Mouse (Mus musculus) layer of hippocampus, adult 9-10 months (tissue): ENCODE measurements around the gene Olfr283.
"Not testable (repeated sequence)": the region's sequence is repeated elsewhere in the genome, so short reads cannot be mapped to it uniquely, and the experiment has no call there.

Source experiments
- DNase-seq: peaks from one replicate; pipeline ENCODE4 v3.0.0; 2022; ENCODE audit warnings: low spot score

The Olfr283 gene

DNA sequence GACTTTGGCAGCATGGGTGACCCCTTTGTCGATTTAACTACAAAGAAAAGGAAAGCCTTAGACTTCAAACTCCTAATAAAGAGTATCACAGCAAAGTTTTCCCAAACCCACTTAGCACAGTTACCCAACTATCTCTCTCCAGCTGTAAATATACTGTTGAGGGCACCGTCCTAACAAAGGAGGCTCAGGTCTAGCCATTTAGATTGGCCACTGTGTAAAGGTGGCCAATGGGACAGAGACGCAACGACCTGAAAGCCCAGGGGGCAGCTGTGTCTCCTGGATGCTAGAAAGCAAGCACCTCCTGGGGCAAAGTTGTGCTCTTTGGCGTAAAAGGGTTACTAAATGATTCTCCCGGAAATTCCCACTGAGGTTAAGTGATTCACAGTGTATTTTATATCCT, at the start of gene Olfr283:
Gene Olfr283 (minus strand): TSS at position 101 of the 400 bp plus-strand sequence.
- DNase-seq, result no peak

DNA sequence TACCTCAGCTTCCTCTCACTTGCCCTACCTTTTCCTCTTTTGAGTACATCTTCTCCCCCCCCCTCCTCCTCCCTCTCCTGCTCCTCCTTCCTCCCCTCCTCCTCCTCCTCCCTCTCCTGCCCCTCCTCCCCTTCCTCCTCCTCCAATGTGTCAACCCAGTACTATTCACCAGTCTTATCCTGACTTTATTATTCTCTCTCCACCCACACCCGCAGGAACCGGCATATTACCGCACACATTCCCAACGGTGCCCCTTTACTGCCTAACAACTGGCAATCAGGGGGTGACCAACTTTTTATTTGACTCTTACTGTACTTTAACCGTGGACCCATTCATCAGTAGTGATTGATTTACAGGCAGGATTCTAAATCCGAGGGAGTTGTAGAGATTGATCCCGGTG, 44.4 kb upstream of the Olfr283 start:
- DNase-seq, result no peak

DNA sequence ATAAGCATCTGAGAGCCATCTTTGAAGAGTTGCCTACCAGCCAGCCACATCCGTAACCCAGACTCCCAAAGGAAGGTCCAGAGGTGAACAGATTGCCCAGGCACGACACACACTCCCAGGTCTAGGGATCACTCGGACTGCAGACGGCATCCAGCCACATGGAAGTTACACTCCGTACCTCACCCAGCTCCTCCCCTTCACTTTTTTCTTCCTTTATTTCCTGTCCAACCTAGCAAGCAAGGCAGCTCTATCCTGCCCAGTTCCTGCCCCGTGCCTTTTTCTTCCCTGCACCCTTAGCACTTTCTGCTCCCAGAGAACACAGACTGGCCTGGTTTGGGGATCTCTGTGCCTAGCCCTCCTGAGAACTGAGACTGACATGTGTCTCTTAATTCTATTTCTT, 44.0 kb upstream of the Olfr283 start:
- no peak for DNase-seq

DNA sequence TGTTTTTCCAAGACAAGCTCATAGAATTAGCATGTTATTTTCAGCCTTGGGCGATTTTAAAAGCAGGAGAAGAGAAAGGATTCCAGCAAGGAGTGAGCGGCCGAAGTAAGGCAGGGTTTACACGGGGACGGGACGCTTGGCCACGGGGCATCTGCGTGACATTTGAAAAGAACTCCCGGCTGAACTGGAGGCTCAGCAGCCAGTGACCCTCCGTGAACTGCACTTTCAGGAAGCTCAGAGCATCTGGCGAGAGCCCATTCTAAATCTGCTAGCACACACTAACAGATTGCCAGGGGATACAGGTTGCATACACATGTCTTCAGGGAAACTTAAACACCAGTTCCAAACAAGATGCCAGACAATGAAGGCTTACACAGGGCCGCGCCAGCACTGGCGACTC, 43.6 kb upstream of the Olfr283 start:
- DNase-seq, result no peak

DNA sequence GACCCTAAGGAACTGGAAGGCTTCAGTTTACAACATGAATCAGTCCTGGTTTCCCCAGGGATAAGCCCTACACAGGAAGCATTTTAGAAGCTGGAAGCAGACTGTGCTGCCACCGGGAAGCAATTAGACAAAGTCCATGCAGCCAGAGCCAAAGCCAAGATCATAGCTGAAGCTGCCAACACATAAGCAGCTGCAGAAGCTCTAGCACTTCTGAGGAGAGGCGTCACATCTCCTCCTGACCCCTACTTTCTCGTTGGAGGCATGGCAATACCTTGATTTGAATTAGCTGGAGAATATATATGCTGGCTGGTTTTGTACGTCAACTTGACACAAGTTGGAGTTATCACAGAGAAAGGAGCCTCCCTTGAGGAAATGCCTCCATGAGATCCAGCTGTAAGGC, 40.2 kb upstream of the Olfr283 start:
- no peak for DNase-seq

DNA sequence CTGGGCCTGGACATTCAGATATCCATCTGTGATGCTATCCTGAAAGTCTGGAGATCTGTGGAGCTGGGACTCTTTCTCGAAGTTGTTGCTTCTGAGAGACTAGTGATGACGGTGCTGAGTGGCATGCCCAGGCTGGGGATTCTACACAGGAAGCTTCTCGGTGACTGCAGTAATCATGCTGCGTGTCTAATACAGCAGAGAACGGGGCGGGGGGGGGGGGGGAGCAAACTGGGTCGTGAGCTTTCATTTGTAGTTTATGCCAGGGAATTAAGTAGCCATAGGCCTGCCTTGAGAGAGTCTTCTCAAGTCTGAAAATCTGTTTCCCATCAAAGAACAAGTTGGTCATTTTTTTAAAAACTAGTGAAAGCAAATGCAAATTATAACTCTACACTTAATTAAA, 37.4 kb upstream of the Olfr283 start:
- no peak for DNase-seq

DNA sequence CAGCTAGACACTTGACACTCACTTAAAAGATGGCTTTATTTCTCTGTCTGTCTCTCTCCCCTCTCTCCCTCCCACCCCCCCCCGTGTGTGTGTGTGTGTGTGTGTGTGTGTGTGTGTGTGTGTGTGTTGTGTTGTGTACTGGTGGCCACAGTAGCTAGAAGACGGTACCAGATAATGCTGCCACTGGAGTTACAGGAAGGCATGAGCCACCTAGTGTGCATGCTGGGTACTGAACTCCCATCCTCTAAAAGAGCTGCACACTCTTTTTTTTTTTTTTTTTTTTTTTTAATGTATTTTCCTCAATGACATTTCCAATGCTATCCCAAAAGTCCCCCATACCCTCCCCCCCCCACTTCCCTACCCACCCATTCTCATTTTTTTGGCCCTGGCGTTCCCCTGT, 36.5 kb upstream of the Olfr283 start:
- not testable (repeated sequence) for DNase-seq

DNA sequence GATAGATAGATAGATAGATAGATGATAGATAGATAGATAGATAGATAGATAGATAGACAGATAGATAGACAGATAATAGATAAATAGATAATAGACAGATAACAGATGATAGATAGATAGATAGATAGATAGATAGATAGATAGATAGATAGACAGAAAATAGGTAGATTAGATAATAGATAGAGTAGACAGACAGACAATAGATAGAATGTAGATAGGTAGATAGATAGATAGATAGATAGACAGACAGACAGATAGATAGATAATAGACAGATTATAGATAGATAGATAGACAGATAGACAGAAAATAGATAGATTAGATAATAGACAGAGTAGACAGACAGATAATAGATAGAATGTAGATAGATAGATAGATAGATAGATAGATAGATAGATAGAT, 36.1 kb upstream of the Olfr283 start:
- not testable (repeated sequence) for DNase-seq

DNA sequence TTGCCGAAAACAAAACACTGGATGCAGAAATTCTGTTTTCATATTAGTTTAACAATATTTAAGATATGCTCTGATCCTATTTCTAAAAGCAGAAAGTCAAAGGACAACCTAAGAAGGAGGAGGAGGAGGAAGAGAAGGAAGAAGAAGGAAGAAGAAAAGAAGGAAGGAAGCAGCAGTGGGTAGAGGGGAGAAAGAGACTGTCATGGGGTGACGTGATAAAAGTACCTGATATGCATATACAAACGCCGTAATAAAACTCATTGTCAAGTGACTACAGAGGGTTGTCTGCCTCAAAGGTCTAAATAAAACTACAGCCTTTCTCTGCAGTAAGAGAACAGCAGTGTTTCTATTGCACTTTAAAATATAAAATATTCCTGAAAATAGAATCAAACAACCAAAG, 35.2 kb upstream of the Olfr283 start:
- no peak for DNase-seq

DNA sequence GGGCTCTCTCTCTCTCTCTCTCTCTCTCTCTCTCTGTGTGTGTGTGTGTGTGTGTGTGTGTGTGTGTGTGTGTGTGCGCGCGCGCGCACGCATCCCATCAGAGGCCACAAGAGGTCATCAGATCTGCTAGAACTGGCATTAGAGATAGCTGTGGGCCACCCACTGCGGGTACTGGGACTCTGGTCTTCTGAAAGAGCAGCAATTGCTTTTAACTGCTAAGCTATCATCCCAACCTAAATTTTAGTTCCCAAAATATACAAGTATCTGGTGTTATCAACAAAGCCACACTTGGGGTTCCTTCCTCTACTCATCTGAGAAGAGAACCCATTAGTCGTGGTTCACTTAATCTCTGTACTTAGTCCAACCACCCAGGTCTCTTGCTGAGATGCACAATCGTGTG, 29.5 kb upstream of the Olfr283 start:
- no peak for DNase-seq

DNA sequence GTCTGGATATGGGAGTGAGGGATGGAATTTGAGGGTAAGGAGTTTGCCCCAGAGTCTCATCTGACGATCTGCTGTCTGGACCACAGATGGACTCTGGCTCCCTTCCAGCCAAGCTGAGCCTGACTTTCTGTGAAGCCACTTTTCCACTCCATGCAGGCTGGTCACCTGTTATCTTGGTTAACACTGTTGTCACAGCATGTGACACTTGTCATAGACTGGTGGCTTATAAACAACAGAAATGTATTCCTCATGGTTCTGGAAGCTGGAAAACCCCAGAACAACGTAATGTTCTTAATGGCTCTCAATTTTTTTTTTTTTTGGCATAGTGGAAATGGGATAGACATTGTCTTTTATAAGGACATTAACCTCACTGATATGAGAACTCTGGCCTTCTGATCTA, 28.9 kb upstream of the Olfr283 start:
- no peak for DNase-seq

DNA sequence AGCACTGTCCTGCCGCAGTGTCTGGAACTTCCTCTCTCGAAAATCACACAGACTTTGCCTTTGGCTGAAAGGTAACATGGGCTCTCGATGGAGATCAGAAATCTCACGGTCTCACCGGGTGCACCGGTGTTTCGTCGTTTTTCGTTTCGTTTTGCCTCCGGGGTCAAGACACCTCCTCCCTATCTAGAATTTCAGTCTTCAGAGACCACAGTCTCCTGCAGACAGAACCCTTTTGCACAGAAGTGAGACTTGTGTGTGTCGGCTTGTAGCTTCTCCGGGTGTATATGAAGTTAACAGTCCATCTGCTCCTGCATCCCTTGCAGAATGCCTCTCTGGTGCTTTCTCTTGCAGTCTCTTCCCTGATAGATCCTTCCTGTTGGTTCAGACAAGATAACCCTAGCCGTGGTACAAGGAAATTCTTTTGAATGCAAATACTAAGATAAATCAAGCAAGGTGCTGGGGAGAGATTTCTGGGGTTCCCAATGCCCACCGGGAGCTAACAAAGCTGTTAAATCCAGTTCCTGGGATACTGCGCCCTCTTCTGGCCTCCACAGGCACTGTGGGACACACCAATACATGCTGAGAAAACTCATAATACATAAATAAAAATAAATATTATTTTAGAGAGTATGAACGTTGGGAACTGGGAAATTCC, 27.8 kb upstream of the Olfr283 start:
- no peak for DNase-seq

DNA sequence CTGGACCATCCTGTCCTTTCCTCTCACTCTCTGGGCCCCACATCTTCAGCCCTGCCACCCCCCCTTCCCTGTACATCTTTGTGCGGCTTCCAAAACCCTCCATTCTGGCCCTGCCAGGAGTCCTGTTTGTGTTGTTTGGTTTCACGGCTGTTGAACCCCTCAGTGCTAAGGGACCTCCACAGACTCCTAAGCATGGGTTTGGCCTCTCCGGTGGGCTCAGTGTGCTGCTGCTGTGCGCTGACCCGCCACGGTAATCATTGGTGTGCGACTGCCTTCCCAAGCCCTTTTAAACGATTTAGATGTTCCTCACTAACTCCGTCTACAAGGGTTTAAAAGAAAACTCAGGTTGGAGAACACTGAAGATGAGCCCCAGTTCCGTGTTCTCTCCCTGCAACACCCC, 21.6 kb upstream of the Olfr283 start:
- no peak for DNase-seq

DNA sequence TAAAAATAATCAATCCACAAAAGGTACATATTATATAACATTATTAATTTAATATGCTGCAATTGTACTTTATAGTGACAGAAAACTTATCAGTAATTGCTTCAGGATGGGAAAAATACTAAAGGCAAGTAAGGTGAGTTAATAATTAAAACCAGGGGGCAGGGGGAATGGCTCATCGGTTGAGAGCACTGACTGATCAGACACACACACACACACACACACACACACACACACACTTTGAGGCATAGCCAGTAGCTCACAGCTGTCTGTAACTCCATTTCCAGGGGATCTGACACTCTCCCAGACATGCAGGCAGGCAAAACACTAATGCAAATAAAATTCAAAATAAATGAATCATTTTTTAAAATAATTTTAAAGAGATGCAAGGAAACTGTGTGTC, 16.4 kb upstream of the Olfr283 start:
- DNase-seq, result no peak

DNA sequence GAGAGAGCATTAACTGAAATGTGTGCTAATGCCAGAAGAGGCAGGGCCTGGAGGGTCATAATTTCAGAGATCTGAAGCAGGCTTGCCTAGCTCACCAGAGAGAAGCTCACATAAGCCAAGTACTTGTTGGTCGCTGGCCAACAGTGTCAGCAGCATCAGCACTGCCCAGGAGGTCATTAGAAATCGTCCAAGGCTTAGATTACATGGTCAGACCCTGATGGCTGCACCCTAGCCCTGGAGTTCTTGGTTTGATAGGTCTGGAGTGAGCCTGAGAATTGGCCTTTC, 11.1 kb upstream of the Olfr283 start:
- DNase-seq, result no peak

DNA sequence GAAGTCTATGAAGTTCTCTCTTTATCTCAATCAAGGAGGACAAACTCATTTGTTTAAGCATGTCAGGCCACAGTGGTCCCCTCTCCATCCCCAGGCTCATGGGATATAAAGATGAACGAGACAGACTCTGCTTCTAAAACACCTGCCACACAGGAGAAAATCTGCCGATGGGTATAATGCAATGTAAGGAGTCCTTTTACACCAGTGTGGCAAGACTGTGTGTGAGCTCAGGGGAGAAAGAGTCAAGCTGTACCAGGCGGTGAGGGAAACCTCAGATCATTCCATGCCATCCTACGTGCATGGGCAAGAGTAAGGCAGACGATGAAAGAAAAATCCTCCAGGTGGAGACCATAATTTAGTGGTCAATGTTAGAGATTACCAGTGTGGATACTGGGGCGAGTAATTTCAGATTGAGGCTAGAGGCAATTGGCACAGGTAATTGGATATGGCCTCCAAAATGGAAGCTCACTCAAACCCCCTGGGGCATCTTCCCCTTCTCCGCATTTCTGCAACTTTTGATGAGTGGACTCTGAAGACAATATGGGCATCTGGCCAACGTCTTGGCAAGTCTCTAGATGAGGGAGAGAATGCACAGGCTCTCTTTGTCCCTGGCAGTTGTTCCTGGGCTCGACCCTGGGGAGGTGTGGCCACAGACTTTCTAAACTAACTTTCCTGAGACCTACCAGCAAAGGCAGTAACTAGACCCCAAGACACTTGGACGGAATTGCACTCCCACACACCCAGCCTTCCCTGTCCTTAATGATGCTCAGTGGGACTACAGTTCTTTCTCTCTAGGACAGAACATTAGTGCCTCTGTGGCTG, 10.5 kb upstream of the Olfr283 start:
- no peak for DNase-seq

DNA sequence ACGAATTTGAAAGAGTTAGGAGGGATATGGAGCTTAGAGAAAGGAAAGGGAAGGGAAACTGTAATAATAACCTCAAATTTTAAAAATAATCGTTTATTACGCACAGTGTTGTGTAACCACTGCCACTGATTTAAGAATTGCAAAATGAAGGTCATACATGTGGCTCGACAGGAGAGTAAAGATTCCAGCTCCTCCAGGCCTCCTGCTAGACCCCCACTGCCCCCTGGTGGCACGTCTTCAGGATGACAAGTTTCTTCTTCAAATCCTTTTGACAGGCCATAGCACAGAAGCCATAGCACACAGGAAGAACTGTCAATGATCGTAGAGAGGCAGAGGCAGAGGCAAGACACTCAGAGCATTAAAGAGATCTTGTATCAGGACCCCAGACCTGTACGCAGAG, 9.1 kb upstream of the Olfr283 start:
- DNase-seq, result peak; percentile 20

DNA sequence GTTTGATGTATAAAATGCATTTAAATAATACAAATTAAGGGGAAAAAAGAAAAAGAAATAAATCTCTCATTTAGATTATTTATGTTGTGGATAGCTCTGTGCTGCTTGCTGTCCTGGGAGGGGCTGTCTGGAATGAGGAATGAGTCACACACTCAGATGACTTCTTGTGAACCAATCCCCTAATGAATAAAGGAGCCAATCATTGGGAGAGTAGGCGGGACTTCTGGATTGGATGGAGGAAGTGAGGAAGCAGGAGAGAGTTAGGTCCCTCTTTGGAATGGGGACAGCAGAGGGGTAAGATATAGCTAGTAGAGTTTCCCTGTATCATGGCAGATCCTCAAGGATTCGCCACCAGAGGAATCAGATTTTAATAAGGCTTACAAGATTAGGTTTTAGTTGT, 6.9 kb upstream of the Olfr283 start:
- DNase-seq, result no peak

DNA sequence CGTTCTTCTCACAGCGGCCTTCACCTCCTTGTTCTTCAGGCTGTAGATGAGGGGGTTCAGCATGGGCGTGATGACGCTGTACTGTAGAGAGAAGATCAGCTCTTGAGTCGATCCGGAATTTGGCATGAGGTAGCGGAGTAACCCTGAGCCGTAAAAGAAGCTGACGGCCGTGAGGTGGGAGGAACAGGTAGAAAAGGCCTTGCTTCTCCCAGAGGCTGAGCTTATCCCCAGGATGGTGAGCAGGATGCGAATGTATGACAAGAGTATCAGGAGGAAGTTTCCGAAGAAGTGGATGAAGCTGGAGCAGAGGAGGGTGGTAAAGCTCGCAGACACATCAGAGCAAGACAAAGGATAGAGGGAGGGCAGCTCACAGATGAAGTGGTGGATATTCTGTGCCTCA, 2.5 kb downstream of the Olfr283 start:
- DNase-seq, result no peak

DNA sequence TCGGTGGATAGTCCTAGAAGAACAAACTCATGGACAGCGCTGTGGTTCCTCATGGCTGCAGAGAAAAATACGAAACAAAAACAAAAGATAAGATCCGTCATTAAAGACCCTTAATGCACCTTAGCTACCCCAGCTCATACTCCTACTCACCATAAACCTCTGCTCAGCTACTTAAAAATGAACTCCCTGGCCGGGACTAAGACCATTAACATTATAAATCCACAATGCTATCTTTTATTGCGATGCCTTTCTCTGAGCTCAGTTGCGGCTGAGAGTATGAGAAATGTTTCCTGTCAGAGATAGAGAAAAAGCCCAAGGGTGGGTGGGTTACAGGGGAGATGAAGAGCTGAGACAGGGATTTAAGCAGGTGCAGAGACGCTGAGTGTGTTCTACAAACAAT, 39.9 kb downstream of the Olfr283 start, which contains the start of gene Olfr284:
Gene Olfr284 (minus strand): TSS at position 101 of the 400 bp plus-strand sequence.
- DNase-seq, result no peak
